Mouse (Mus musculus) olfactory bulb, adult 2 months (tissue): ENCODE data around the gene Ngdn.

Experiments
- CTCF ChIP-seq: fragments of 200-500 bp; IDR thresholded peaks from 2 replicates; pipeline ENCODE4 v1.5.1; 2012; ENCODE audit warnings: low read depth, mild to moderate bottlenecking, low read length, moderate library complexity; ENCODE audit not compliant: insufficient read depth
- POLR2A ChIP-seq: fragments of 200-500 bp; IDR thresholded peaks from 2 replicates; pipeline ENCODE4 v1.6.1; 2012; ENCODE audit warnings: mild to moderate bottlenecking, low read depth, low read length, moderate library complexity; ENCODE audit not compliant: insufficient read depth

DNA sequence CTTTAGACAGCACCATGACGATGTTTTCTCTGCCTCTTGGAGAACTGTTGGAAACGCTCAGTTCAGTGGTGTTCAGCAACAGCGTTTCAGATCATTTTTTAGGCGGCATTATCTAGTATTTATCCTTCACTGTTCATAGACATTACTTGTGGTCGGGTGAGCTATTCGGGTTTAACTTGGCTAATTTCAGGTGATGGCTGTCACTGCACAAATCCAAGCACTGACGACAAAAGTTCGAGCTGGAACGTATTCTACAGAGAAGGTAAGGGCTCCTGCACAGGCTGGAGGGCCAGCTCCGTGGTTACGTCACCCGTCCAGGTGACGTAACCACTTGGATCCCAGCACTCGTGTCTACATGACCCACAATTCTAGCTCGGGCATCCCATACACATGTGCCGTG, 1.6 kb downstream of the Ngdn start:
- TF ChIP-seq POLR2A (no peak), CTCF (no peak)
